Mouse (Mus musculus): ENCODE measurements around the gene Enox1.

The Enox1 gene

GRCm38 (mm10) chr14:77371977-77372376 is 215.4 kb downstream of the Enox1 start:
- no peak for DNase-seq (ENCODE audit: low spot score)

GRCm38 (mm10) chr14:77373119-77373518 is 216.6 kb downstream of the Enox1 start:
- no peak for DNase-seq (ENCODE audit: low spot score)

DNA sequence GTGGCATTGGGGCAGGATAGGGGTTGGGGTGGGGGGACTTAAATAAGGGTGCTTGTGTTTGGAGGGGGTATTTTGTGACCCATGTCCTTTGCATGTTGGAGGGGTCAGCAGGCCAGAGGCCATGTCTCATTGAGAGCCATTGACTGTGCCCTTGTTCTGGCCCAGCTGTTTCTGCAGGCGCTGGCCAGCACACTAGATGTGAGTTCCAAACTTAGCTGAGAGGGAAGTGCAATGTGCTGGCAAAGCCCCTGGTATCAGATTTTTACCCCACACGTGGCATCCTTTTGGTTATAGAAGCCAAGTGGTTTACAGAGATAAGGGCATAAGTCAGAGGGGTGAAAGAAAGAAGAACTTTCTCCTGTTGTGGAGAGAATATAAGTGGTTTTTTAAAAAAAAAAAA is 218.5 kb downstream of the Enox1 start:
- no peak for DNase-seq (ENCODE audit: low spot score)

DNA sequence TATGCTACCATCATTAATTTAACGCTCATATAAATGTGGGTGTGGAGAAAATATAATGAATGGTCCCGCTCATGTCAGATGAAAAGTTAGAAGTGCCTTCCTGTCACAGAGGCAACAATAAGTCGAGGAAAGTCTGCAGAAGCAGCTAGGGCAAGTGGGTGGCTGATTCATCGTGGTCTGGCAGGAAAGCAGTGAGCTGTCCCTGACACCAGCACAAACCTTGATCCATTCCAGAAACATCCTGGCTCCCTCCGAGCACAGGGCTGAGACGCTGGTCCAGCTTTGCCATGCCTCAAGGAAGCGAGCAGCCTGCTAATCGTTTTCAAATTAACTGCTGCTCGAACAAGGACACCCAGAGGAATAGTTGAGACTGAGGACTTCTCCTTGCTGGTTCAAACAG is 219.1 kb downstream of the Enox1 start:
- DNase-seq (ENCODE audit: low spot score): no peak

GRCm38 (mm10) chr14:77376731-77377130 is 220.2 kb downstream of the Enox1 start:
- DNase-seq (ENCODE audit: low spot score): no peak

DNA sequence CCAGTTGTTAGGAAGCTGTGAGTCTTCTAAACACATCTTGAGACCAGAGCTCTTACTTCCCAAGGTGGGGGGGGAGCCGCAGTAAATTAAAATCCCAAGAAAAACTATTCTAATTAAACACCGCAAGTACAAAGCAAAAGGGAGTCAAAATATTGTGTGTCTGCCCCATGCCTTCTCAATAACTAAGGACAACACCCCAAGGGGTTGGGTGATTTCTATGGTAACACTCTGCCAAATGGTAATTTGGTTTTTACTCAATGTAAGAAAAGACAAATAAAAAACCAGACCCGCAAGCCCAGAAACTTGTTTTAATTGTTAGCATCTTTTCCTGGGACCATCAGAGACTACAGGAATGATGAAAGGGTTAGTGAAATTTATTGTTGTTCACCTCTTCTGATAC is 220.9 kb downstream of the Enox1 start:
- DNase-seq (ENCODE audit: low spot score): no peak

- peak; percentile 45 for DNase-seq (ENCODE audit: low spot score)
These were observed 221.3 kb downstream of the Enox1 start for GRCm38 (mm10) chr14:77377873-77378272.

- DNase-seq (ENCODE audit: low spot score): peak; percentile 73
These were observed 225.0 kb downstream of the Enox1 start for GRCm38 (mm10) chr14:77381532-77381931.

DNA sequence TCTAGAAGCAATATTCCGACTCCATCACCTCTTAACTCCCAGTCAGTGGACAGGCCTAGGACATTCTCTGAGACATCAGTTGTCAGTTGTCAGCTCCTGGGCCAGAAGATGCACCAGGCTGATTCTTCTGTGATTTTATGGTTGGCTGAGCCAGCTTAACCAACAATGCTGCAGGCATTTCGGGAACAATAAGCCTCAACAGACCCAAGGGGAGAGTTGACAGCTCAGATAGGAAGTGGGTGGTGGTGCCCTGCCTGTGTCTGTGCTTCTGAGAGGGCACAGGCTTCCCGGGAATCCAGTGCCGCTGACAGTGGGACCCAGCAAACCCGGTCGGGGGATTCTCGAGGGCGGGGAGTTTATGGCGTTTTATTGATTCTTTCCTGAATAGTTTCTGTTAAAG is 229.1 kb downstream of the Enox1 start:
- peak; percentile 26 for DNase-seq (ENCODE audit: low spot score)

DNA sequence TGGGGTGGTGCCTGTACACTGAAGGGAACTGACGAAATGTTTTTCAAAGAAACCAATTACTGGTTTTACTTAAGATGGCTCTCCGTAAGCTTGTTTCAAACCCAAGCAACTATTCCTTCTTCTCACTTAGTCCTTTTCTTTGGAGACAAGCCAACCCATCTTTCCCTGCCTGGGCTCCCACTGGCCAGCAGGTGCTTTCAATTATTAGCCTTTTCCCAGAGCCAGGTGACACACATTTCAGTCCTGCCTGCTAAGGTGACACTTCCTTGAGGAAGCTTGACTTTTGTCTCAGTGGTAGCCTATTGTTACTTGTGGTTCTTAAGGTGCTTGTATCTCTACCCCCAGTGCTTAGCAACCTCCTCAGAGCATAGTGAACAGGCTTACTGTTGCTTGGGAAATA is 231.3 kb downstream of the Enox1 start:
- no peak for DNase-seq (ENCODE audit: low spot score)

GRCm38 (mm10) chr14:77389276-77389675 is 232.7 kb downstream of the Enox1 start:
- DNase-seq (ENCODE audit: low spot score): no peak

DNA sequence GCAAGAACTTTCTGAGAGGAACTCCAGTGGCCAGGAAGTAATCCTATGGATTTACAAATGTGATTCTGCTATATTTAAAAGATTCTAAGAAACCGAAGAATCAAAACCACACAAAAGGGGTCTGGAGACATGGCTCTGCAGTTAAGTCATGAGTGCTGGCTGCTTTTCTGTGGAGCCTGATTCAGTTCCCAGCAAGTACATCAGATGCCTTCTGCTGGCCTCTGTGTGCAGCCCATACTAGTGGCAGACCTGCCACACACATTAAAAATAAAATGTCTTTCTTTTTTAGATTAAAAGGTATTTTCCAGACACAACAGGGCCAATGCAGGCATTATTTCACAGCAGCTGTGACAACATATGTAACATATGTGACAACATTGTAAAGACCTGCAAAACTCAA is 235.9 kb downstream of the Enox1 start:
- DNase-seq (ENCODE audit: low spot score): no peak

- no peak for DNase-seq (ENCODE audit: low spot score)
These were observed 249.9 kb downstream of the Enox1 start for GRCm38 (mm10) chr14:77406241-77407114.

DNA sequence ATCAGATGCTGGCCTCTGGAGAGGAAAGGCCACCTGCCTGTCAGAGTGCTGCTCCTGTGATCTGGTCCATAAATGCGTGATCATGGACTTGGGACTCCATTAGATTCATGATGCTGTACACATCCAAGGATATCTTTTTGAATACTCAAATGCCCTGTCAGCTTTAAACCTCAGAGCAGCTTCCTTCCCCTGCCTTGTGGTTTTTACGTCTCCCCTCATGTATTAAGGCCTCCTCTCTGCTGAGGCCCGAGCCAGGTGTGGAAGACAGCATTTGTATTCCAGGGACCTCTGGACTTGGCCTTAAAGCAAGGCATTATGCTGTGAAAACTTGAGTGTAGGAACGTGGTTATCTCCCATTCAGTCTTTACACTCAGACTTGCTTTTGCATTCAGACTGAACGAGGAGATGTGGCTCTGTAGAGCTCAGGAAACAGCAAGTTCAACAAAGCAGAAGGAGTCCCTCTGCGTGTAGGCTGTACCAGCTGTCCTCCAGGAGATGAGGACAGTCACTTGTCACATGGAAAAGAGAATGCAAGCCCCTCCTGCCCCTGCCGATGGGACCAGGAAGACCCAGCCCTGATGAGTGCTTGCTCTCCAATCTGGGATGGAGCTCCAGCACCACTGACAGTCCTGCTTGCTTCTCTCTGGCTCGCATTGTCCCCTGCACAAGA is 252.8 kb downstream of the Enox1 start:
- DNase-seq (ENCODE audit: low spot score): no peak

GRCm38 (mm10) chr14:77410354-77410753 is 253.8 kb downstream of the Enox1 start:
- no peak for DNase-seq (ENCODE audit: low spot score)

DNA sequence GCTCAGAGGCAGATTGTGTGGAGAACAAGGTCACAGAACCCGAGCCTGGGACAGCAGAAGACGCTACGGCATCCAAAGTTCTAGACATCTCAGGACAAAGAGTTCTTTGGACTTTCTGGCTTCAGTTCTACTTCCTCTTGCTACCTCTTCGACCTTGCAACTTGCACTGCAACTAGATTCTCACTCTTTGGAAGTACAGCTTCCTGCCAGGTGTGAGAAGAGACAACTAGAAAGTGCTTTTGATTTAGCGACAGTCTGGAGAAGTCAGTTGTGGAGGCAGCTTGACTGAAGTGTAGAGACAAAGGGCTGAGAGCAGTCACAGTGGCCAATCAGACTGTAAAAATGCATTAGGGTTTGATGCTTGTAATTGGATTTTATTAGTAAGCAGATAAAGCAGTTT is 256.5 kb downstream of the Enox1 start:
- DNase-seq (ENCODE audit: low spot score): no peak

DNA sequence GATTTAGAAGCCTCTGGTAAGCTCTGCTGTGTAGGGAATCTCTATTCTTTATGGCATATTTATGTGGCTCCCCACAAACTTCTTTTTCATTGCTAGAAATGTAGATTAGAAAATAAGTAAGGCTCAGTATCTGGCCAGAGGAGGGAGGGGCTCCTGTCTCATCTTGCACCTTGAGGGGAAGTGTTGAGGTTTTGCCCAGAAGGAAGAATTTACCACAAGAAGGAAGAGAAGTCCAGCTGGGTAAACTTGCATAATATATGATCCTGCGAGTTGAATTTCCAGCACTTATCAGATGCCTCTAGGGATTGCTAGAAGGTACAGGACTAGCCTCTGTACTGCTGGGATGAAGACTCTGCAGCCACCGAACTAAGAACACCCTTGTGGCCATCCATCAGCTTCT is 259.8 kb downstream of the Enox1 start:
- DNase-seq (ENCODE audit: low spot score): no peak

DNA sequence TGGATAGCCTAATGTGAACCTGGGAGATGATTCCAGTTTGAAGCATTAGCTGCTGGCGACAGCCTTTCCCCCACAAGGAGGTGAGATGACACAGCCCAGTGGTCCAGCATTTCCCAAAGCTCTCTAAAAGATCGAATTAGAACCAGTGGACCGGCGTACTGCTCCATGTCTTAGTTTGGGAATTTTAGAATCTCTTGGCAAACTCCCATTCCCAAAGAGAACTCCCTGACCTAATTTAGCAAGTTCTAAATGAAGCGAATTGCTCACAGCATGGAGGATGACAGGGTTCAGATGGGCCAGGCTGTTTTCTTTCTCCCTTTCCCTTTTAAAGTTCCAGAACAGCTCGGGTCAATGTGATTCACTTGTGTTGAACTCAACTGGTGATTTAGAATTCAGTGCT is 264.5 kb downstream of the Enox1 start:
- no peak for DNase-seq (ENCODE audit: low spot score)

GRCm38 (mm10) chr14:77423194-77423593 is 266.6 kb downstream of the Enox1 start:
- no peak for DNase-seq (ENCODE audit: low spot score)

DNA sequence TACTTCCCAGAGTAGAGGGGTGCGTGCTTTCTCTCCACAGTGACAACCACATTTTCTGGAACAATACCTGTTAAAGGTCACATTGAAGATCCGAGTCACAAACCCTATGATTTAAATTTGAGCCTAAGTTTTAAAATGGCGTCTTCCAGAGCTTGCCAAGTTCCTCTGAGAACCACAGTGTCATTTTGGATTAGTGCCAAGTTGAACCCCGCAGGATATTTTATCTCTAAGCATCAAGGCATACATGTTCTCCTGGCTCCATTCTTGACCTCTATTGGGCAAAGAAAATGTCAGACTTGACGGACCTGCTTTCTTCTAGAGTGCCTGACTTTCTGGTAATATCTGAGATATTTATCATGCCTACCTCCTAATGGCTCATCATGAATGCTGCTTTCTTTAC is 282.9 kb downstream of the Enox1 start:
- DNase-seq (ENCODE audit: low spot score): no peak

- DNase-seq (ENCODE audit: low spot score): no peak
These were observed 284.2 kb downstream of the Enox1 start for GRCm38 (mm10) chr14:77440805-77441204.

DNA sequence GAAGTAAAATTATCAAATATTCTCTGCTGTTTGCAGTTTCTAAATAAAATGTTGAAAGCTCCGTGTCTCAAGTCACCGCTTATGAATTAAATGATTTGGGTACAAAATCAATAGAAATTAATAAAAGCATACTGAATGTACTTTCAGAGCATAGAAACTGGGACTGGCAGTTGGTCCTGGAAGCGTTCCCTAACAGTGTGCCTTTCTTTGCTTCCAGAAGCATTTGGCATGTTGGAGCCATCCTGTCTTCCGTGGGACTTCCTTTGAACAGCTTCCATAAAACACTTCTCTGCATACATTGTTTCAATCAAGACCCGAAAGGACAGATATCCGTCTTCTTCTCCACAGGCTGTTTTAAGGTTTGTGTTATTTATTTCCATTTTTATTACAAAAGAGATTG is 285.0 kb downstream of the Enox1 start:
- DNase-seq (ENCODE audit: low spot score): no peak

DNA sequence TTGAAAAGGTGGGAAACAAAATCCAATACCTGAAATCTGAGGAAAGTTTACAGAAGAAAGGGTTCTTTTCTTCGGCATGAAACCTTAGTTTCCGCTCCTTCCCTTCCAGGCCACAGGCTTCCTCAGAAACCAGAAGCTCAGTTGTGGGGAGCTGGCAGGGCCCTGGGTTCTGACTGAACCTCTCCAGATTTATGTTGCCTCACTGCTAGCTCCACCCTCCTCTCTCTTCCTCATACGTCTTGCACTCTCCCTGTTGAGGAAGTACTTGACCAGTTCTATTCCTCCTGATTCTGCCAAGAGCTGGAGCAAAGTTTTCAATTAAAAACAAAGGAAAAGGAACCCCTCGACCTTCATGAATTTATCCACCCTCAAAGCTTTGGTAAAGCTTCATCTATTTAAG is 291.4 kb downstream of the Enox1 start:
- no peak for DNase-seq (ENCODE audit: low spot score)

GRCm38 (mm10) chr14:77451916-77452315 is 295.4 kb downstream of the Enox1 start:
- DNase-seq (ENCODE audit: low spot score): no peak
